In the genomic region with DNA sequence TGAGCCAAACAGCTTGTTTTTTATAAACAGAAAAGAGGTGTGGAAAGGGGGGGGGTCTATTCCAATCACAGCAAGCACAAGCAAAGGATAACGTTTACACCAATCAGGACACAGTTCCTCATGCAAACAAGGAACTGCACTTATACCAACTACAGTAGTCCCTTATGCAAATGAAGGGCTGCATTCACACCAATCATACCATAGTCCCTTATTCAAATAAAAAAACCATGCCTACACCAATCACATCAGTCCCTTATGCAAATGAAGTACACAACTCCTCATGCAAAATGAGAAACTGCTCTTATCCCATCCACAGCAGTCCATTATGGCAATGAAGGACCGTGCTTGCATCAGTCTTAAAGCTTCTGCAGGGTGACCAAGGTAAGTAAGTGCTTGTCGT, we compare ENCODE assay signal across 23 mouse cellular contexts.
DNase-seq lines count a peak whose midpoint lies in the region; ATAC-seq lines count a peak whose summit lies in the region.
"Had no signal": no experiment of that assay in that cellular context is flagged by ENCODE, and none has a peak within 500 bp of the region (broad histone marks: within the 10 kb centered on the region; RNA-seq: fewer than 3 reads in every experiment).

No protein-coding gene starts in this region.

- WGBS in midbrain, embryonic 11.5 days = 91% methylated on average over 3 of the region's 3 CpGs
- 92% methylated on average over 3 of the region's 3 CpGs for WGBS in midbrain, embryonic 15.5 days
- 84% methylated on average over 3 of the region's 3 CpGs for WGBS in forebrain, embryonic 16.5 days

- H3K9ac ChIP-seq in midbrain, embryonic 11.5 days (ENCODE audit: low read length) = no peak overlapping the region
- no peak overlapping the region for H3K9ac ChIP-seq in midbrain, embryonic 15.5 days
- H3K9ac ChIP-seq in forebrain, embryonic 16.5 days (replicated peaks; ENCODE audit: low read depth, low read length) = no peak overlapping the region
- H3K9ac ChIP-seq: embryonic facial prominence, embryonic 12.5 days; forebrain, embryonic 13.5 days; forebrain, embryonic 15.5 days had no signal

- no peak overlapping the region for H3K27ac ChIP-seq in midbrain, embryonic 11.5 days (ENCODE audit: low read depth, low read length)
- H3K27ac ChIP-seq in midbrain, embryonic 15.5 days = no peak overlapping the region
- no peak overlapping the region for H3K27ac ChIP-seq in forebrain, embryonic 16.5 days (ENCODE audit: low read length)
- H3K27ac ChIP-seq: embryonic facial prominence, embryonic 10.5 days; embryonic facial prominence, embryonic 12.5 days; forebrain, embryonic 13.5 days; forebrain, embryonic 15.5 days had no signal

- H3K36me3 ChIP-seq in midbrain, embryonic 11.5 days (ENCODE audit: control insufficient read depth, insufficient read depth, low read length) = no peaks in the 10 kb centered on the region
- no peaks in the 10 kb centered on the region for H3K36me3 ChIP-seq in midbrain, embryonic 15.5 days (replicated peaks)
- H3K36me3 ChIP-seq in forebrain, embryonic 16.5 days (ENCODE audit: control insufficient read depth, insufficient read depth) = no peaks in the 10 kb centered on the region
- H3K36me3 ChIP-seq: embryonic facial prominence, embryonic 10.5 days; embryonic facial prominence, embryonic 12.5 days; forebrain, embryonic 15.5 days had no signal

- H3K4me1 ChIP-seq in midbrain, embryonic 11.5 days (ENCODE audit: control insufficient read depth, insufficient read depth, low read length) = peaks cover 12% of the 10 kb centered on the region
- H3K4me1 ChIP-seq in midbrain, embryonic 15.5 days = peaks cover 12% of the 10 kb centered on the region; the same call in 1 of the 2 replicates
- peaks cover 12% of the 10 kb centered on the region for H3K4me1 ChIP-seq in forebrain, embryonic 16.5 days (replicated peaks; ENCODE audit: control insufficient read depth, insufficient read depth, low read length)

- DNase-seq in midbrain, embryonic 11.5 days (ENCODE audit: low spot score, missing footprints) = peak; percentile 41
- DNase-seq in MEL-GATA-1-ER (ENCODE audit: extremely low read depth, low read depth) = peak; percentile 74
- no peak for DNase-seq in kidney, adult 18-20 months
- DNase-seq in thymus, postnatal 4 days = no peak
- DNase-seq: adrenal gland, adult 2 months; adrenal gland, postnatal 10 days; adrenal gland, postnatal 25 days; B cell, adult 2 months; cerebellum, adult 11 months; cerebellum, adult 18-20 months; cerebellum, adult 8-10 months; cerebellum, adult 9-11 months; cerebellum, postnatal 14 days; cerebellum, postnatal 36 days had no signal

- no peak for ATAC-seq in midbrain, embryonic 11.5 days (ENCODE audit: low FRiP score)
- ATAC-seq in midbrain, embryonic 15.5 days (replicated peaks) = no peak
- ATAC-seq in granulocyte monocyte progenitor cell, adult 5-6 weeks (replicated peaks; ENCODE audit: poor library complexity, severe bottlenecking) = peak; percentile 53
- peak; percentile 56; the same call in 1 of the 2 replicates for ATAC-seq in megakaryocyte-erythroid progenitor cell, adult 5-6 weeks (replicated peaks; ENCODE audit: low FRiP score, low TSS enrichment, poor library complexity, severe bottlenecking)
- ATAC-seq in forebrain, embryonic 16.5 days = no peak
- ATAC-seq: CD4-positive, CD25-positive, alpha-beta regulatory T cell, adult 4 months; forebrain, embryonic 13.5 days; forebrain, embryonic 15.5 days had no signal

- H3K4me2 ChIP-seq in midbrain, embryonic 11.5 days = no peak overlapping the region
- H3K4me2 ChIP-seq in midbrain, embryonic 15.5 days = no peak overlapping the region
- H3K4me2 ChIP-seq in forebrain, embryonic 16.5 days (ENCODE audit: low read length) = no peak overlapping the region
- H3K4me2 ChIP-seq: embryonic facial prominence, embryonic 12.5 days; forebrain, embryonic 13.5 days; forebrain, embryonic 15.5 days had no signal

- no peaks in the 10 kb centered on the region for H3K9me3 ChIP-seq in midbrain, embryonic 11.5 days (ENCODE audit: control insufficient read depth, low read length)
- H3K9me3 ChIP-seq in midbrain, embryonic 15.5 days = no peaks in the 10 kb centered on the region
- H3K9me3 ChIP-seq in forebrain, embryonic 16.5 days (ENCODE audit: control insufficient read depth, low read length) = no peaks in the 10 kb centered on the region
- H3K9me3 ChIP-seq: embryonic facial prominence, embryonic 10.5 days; embryonic facial prominence, embryonic 12.5 days; forebrain, embryonic 13.5 days; forebrain, embryonic 15.5 days had no signal

- no peak overlapping the region for H3K4me3 ChIP-seq in midbrain, embryonic 11.5 days (ENCODE audit: low read depth, low read length)
- no peak overlapping the region for H3K4me3 ChIP-seq in midbrain, embryonic 15.5 days
- H3K4me3 ChIP-seq in forebrain, embryonic 16.5 days (replicated peaks; ENCODE audit: low read length) = no peak overlapping the region
- H3K4me3 ChIP-seq: embryonic facial prominence, embryonic 10.5 days; embryonic facial prominence, embryonic 12.5 days; forebrain, embryonic 13.5 days; forebrain, embryonic 15.5 days had no signal

- no peaks in the 10 kb centered on the region for H3K27me3 ChIP-seq in midbrain, embryonic 11.5 days (ENCODE audit: control insufficient read depth, insufficient read depth, low read length)
- H3K27me3 ChIP-seq in midbrain, embryonic 15.5 days (replicated peaks) = no peaks in the 10 kb centered on the region
- no peaks in the 10 kb centered on the region for H3K27me3 ChIP-seq in forebrain, embryonic 16.5 days (replicated peaks; ENCODE audit: control insufficient read depth, insufficient read depth, low read length)
- H3K27me3 ChIP-seq: embryonic facial prominence, embryonic 12.5 days; forebrain, embryonic 13.5 days; forebrain, embryonic 15.5 days had no signal

Comparison
In these comparisons a context has a peak if more than half of its experiments do, and no peak if none do; other contexts are left out.
1. ATAC-seq: peak in granulocyte monocyte progenitor cell, adult 5-6 weeks (single experiment) and megakaryocyte-erythroid progenitor cell, adult 5-6 weeks (single experiment); none in midbrain, embryonic 11.5 days (single experiment), midbrain, embryonic 15.5 days (single experiment) and forebrain, embryonic 16.5 days (single experiment).
2. DNase-seq: peak in midbrain, embryonic 11.5 days (single experiment) and MEL-GATA-1-ER (single experiment); none in kidney, adult 18-20 months (single experiment) and thymus, postnatal 4 days (single experiment).